Mouse (Mus musculus): ENCODE measurements at regions not wholly inside any gene's neighbourhood (a gene's known extent, or its start where the extent isn't known, plus 50 kb on each side); places are given as distances from the start of the nearest gene placed in this dataset.
A peak's percentile ranks its signal among the peaks of the same experiment; 100 is the strongest.
"Not testable (repeated sequence)": the region's sequence is repeated elsewhere in the genome, so short reads cannot be mapped to it uniquely, and the experiment has no call there.

DNA sequence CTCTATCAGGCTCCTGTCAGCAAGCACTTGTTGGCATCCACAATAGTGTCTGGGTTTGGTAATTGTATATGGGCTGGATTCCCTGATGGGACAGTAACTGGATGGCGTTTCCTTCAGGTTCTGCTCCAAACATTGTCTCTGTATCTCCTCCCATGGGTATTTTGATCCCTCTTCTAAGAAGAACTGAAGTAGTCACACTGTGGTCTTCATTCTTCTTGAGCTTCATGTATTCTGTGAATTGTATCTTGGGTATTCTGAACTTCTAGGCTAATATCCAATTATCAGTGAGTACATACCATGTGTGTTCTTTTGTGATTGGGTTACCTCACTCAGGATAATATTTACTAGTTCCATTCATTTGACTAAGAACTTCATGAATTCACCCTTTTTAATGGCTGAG lies 119.2 kb upstream of the Gm21119 start:
- not testable (repeated sequence) for DNase-seq (ENCODE audit: low read depth, low spot score)

DNA sequence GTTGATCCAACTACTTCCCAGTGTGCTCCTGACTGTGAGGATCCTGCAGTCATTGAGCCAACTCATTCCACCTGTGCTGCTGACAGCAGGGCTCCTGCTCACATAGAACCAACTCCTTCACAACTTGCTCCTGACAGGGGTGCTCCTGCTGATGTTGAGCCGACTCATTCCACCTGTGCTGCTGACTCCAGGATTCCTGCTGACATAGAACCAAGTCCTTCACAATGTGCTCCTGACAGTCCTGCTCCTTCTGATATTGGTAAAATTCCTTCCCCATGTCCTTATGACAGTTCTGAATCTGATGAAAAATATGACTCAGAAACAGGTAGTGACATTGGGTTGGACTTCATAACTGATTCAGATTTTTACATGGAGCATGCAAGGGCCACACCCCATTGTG lies 100.8 kb upstream of the Gm21119 start:
- peak; percentile 2 for DNase-seq (ENCODE audit: low read depth, low spot score)

DNA sequence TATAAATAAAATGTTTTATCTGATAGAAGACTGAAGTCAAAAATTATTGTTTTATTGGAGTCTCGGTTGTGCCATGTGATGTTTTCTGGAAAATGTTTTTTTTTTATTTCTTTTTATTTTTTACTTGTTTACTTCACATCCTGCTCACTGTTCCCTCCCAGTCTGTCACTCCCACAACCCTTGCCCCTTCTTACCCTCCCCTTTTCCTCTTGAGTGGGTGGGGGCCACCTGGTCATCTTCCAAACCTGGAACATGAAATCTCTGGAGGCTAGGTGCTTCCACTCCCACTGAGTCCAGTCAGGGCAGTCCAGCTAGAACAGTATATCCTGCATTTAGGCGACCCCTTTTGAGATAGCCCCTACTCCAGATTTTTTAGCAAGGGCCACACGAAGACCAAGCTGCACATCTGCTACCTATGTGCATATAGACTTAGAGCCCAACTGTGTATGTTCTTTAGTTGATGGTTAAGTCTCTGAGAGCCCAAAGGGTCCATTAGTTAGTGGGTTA lies 98.3 kb upstream of the Gm21119 start:
- DNase-seq (ENCODE audit: low read depth, low spot score) = not testable (repeated sequence)

GRCm38 (mm10) chr8:20517551-20517950 lies 97.2 kb upstream of the Gm21119 start:
- not testable (repeated sequence) for DNase-seq (ENCODE audit: low read depth, low spot score)

- not testable (repeated sequence) for DNase-seq (ENCODE audit: low read depth, low spot score)
Observed at GRCm38 (mm10) chr8:20524539-20524938, 90.2 kb upstream of the Gm21119 start.

DNA sequence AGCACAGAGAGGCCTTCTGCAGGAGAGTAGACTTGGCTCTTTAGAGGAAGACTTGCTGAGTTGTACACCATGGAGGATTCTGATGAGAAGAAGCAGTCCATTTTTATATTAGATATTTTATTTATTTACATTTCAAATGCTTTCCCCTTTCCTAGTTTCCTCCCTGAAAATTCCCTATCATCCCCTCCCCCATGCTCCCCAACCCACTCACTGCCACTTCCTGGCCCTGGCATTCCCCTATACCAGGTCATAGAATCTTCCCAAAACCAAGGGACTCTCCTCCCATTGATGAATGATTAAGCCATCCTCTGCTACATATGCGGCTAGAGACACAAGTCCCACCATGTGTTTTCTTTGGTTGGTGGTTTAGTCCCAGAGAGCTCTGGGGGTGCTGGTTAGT lies 85.7 kb upstream of the Gm21119 start:
- DNase-seq (ENCODE audit: low read depth, low spot score) = not testable (repeated sequence)

DNA sequence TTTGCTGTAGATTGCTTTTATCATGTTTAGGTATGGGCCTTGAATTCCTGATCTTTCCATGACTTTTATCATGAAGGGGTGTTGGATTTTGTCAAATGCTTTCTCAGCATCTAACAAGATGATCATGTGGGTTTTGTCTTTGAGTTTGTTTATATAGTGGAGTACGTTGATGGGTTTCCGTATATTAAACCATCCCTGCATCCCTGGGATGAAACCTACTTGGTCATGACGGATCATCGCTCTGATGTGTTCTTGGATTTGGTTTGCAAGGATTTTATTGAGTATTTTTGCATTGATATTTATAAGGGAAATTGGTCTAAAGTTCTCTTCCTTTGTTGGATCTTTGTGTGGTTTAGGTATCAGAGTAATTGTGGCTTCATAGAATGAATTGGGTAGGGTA lies 75.7 kb upstream of the Gm21119 start:
- not testable (repeated sequence) for DNase-seq (ENCODE audit: low read depth, low spot score)

GRCm38 (mm10) chr8:20544084-20544483 lies 70.6 kb upstream of the Gm21119 start:
- DNase-seq (ENCODE audit: low read depth, low spot score) = not testable (repeated sequence)

DNA sequence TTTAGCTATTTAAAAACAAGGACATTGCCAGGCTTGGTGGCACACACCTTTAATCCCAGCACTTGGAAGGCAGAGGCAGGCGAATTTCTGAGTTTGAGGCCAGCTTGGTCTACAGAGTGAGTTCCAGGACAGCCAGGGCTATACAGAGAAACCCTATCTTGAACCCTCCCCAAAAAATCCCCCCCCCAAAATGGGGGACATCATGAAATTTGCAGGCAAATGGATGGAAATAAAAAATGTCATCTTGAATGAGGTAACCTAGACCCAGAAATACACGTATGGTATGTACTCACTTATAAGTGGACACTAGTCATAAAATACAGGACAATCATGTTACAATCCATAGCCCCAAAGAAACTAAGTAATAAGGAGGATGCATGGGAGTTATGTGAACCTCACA lies 69.4 kb upstream of the Gm21119 start:
- DNase-seq (ENCODE audit: low read depth, low spot score) = not testable (repeated sequence)

- DNase-seq (ENCODE audit: low read depth, low spot score) = not testable (repeated sequence)
Observed at GRCm38 (mm10) chr8:20546401-20546800, 68.3 kb upstream of the Gm21119 start.

DNA sequence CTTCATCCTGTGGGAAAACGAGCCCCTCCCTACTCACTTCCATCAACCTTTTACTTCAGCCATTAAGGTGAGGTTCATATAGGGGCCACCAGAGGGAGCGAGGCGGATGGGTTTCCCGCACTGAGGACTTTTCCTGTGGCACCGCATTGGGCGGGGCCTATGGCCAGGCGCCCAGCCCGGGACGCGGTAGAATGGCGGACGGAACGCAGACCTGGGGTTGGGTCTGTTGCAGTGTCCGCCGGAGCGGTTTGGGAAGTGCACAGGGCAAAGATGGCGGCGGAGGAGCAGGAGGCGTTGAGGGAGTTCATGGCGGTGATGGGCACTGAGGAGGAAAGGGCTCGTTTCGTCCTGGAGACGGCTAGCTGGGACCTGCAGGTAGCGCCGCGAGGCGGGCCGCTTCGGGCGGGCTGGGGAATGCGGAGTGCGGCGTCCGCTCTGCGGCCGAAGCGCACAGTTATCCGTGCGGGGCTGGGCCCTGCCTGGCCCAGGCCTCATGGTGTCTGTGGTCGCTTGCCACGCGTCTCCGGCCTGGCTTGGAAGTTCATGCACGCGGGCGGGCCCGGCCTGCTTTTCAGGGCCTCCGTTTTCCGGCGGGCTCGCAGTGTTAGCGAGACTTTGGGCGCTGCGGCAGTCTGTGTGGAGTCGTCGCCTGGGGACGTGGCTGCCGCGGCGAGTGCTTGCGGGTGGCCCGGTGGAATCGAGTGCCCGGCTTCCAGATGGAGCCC lies 64.5 kb upstream of the Gm21119 start:
- not testable (repeated sequence) for DNase-seq (ENCODE audit: low read depth, low spot score)

GRCm38 (mm10) chr8:20556501-20557181 lies 58.1 kb upstream of the Gm21119 start:
- not testable (repeated sequence) for DNase-seq (ENCODE audit: low read depth, low spot score)

GRCm38 (mm10) chr8:20557184-20557583 lies 57.5 kb upstream of the Gm21119 start:
- peak; percentile 0 for DNase-seq (ENCODE audit: low read depth, low spot score)

GRCm38 (mm10) chr8:20557609-20558008 lies 57.1 kb upstream of the Gm21119 start:
- DNase-seq (ENCODE audit: low read depth, low spot score) = not testable (repeated sequence)

Measured in A20 (cell line).